In the genomic region with DNA sequence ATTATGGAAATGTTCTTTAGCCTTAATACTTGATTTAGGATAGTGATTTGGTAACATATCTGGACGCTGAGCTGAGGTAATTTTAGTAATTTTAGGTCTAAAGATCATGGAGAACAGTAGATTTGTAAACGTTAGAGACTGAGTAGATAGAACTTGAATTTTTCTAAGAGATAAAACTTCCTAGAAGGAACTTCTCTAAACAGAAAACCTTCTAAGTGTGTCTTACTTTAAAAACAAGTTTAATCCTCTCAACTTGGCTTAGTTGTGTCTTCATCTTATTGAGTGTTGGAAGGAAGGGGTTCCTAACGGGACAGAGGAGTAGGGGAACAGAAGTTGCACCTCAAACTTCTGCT, we compare ENCODE assay signal across 8 mouse cellular contexts.
DNase-seq lines count a peak whose midpoint lies in the region; ATAC-seq and TF ChIP-seq lines count a peak whose summit lies in the region.

No protein-coding gene starts in this region.

- 36% methylated on average over 3 of the region's 3 CpGs for WGBS in heart, embryonic 13.5 days
- 52% methylated on average over 3 of the region's 3 CpGs for WGBS in forebrain, postnatal 0 days
- WGBS in liver, postnatal 0 days (ENCODE audit: insufficient replicate concordance) = 10% methylated on average over 3 of the region's 3 CpGs

- no peak for TF ChIP-seq EP300 in ES-Bruce4 (IDR thresholded peaks at IDR 0.05; ENCODE audit: insufficient read depth, low read depth, low read length)
- no peak for TF ChIP-seq EP300 in liver, postnatal 0 days (IDR thresholded peaks at IDR 0.05; ENCODE audit: low read depth)

- peak overlapping the region; percentile 74 for H3K4me3 ChIP-seq in heart, embryonic 13.5 days
- no peak overlapping the region; the same call in 1 of the 2 replicates for H3K4me3 ChIP-seq in ES-Bruce4 (ENCODE audit: low read depth, low read length)
- H3K4me3 ChIP-seq in forebrain, postnatal 0 days (ENCODE audit: low read depth, low read length) = peak overlapping the region; percentile 68; the same call in 1 of the 2 replicates
- H3K4me3 ChIP-seq in liver, postnatal 0 days (ENCODE audit: low read depth, low read length) = peak overlapping the region; percentile 87

- ATAC-seq in heart, embryonic 13.5 days (ENCODE audit: extremely low read depth, insufficient number of reproducible peaks, low FRiP score, low TSS enrichment) = no peak
- ATAC-seq in forebrain, postnatal 0 days = no peak
- ATAC-seq in liver, postnatal 0 days = no peak

- no peak for TF ChIP-seq POLR2A in ES-Bruce4 (IDR thresholded peaks at IDR 0.05; ENCODE audit: insufficient read depth, low read length)

- TF ChIP-seq CTCF in ES-Bruce4 (IDR thresholded peaks at IDR 0.05; ENCODE audit: low read depth, low read length) = no peak
- no peak for TF ChIP-seq CTCF in forebrain, postnatal 0 days (IDR thresholded peaks at IDR 0.05; ENCODE audit: low read depth)
- TF ChIP-seq CTCF in liver, postnatal 0 days (IDR thresholded peaks at IDR 0.05; ENCODE audit: low read depth) = no peak

- peaks cover 57% of the 10 kb centered on the region for H3K4me1 ChIP-seq in heart, embryonic 13.5 days
- H3K4me1 ChIP-seq in ES-Bruce4 (ENCODE audit: control insufficient read depth, insufficient read depth, low read length) = peaks cover 1% of the 10 kb centered on the region
- H3K4me1 ChIP-seq in forebrain, postnatal 0 days (ENCODE audit: insufficient read depth) = 0 out of 2 replicates have a peak, but pooled peaks cover 3% of the 10 kb centered on the region
- H3K4me1 ChIP-seq in liver, postnatal 0 days (ENCODE audit: insufficient read depth) = peaks cover 43% of the 10 kb centered on the region

- peak overlapping the region; percentile 95 for H3K4me2 ChIP-seq in heart, embryonic 13.5 days
- H3K4me2 ChIP-seq in forebrain, postnatal 0 days (ENCODE audit: low read depth) = peak overlapping the region; percentile 67
- H3K4me2 ChIP-seq in liver, postnatal 0 days (ENCODE audit: low read depth, low read length) = peak overlapping the region; percentile 74

- H3K27ac ChIP-seq in heart, embryonic 13.5 days (replicated peaks) = peak overlapping the region; percentile 98
- H3K27ac ChIP-seq in ES-Bruce4 (ENCODE audit: insufficient read depth, low read length) = no peak overlapping the region
- no peak overlapping the region for H3K27ac ChIP-seq in forebrain, postnatal 0 days (ENCODE audit: low read depth, low read length)
- H3K27ac ChIP-seq in liver, postnatal 0 days (ENCODE audit: low read depth) = peak overlapping the region; percentile 100

- H3K9me3 ChIP-seq in heart, embryonic 13.5 days = no peaks in the 10 kb centered on the region
- no peaks in the 10 kb centered on the region for H3K9me3 ChIP-seq in ES-Bruce4 (replicated peaks; ENCODE audit: control insufficient read depth, insufficient read depth, low read length, poor library complexity, severe bottlenecking)
- no peaks in the 10 kb centered on the region for H3K9me3 ChIP-seq in forebrain, postnatal 0 days (ENCODE audit: low read length)
- H3K9me3 ChIP-seq in liver, postnatal 0 days (ENCODE audit: low read length) = no peaks in the 10 kb centered on the region

- no peaks in the 10 kb centered on the region for H3K36me3 ChIP-seq in heart, embryonic 13.5 days
- H3K36me3 ChIP-seq in ES-Bruce4 (ENCODE audit: control insufficient read depth, insufficient read depth, low read length, poor library complexity, severe bottlenecking) = no peaks in the 10 kb centered on the region
- no peaks in the 10 kb centered on the region for H3K36me3 ChIP-seq in forebrain, postnatal 0 days (ENCODE audit: insufficient read depth)
- H3K36me3 ChIP-seq in liver, postnatal 0 days (replicated peaks; ENCODE audit: insufficient read depth, low read length) = no peaks in the 10 kb centered on the region; the same call in 1 of the 2 replicates

- peaks cover 4% of the 10 kb centered on the region; the same call in 1 of the 2 replicates for H3K27me3 ChIP-seq in heart, embryonic 13.5 days (replicated peaks)
- H3K27me3 ChIP-seq in ES-Bruce4 (ENCODE audit: control insufficient read depth, insufficient read depth, low read length, poor library complexity, severe bottlenecking) = 0 out of 2 replicates have a peak, but pooled peaks cover 3% of the 10 kb centered on the region
- peaks cover 11% of the 10 kb centered on the region; the same call in 1 of the 2 replicates for H3K27me3 ChIP-seq in forebrain, postnatal 0 days (ENCODE audit: insufficient read depth, low read length)
- no peaks in the 10 kb centered on the region for H3K27me3 ChIP-seq in liver, postnatal 0 days (ENCODE audit: insufficient read depth, low read length)

- peak overlapping the region; percentile 94 for H3K9ac ChIP-seq in heart, embryonic 13.5 days
- H3K9ac ChIP-seq in ES-Bruce4 (ENCODE audit: low read depth, poor library complexity, severe bottlenecking) = peak overlapping the region; percentile 73; the same call in 1 of the 2 replicates
- H3K9ac ChIP-seq in forebrain, postnatal 0 days = no peak overlapping the region
- H3K9ac ChIP-seq in liver, postnatal 0 days (replicated peaks) = peak overlapping the region; percentile 92

- no peak for DNase-seq in heart, postnatal 4 days
- no peak for DNase-seq in forebrain, postnatal 0 days
- no peak for DNase-seq in liver, postnatal 0 days
- DNase-seq in cerebellum, postnatal 14 days = no peak
- no peak for DNase-seq in ovary, adult 18-20 months (ENCODE audit: low spot score)
- DNase-seq in adrenal gland, postnatal 36 days = no peak

Comparison
In these comparisons a context has a peak if more than half of its experiments do, and no peak if none do; other contexts are left out.
1. H3K27ac ChIP-seq: peak in heart, embryonic 13.5 days (single experiment) and liver, postnatal 0 days (single experiment); none in ES-Bruce4 (single experiment) and forebrain, postnatal 0 days (single experiment).
2. Peak in every context shown above with its lines, with median percentiles within 50 percentile points of each other: H3K4me2 ChIP-seq.